Mouse (Mus musculus) gastrocnemius, postnatal 36 days (tissue): ENCODE data around the gene Bcl11b. TPM values are rescaled to one million over a fixed set of nuclear protein-coding genes. Genes with fewer than 3 reads are reported as not detected.
A peak's percentile ranks its signal among the peaks of the same experiment; 100 is the strongest.

Experiments
- DNase-seq, 2 experiments: peaks; one replicate each; pipeline ENCODE4 v3.0.0; 2022
- intact Hi-C: fragments of 180-260 bp; cut with DNase I; formaldehyde crosslinking; loops from one replicate; pipeline ENCODE4 v1.15.1; 2025
- total RNA-seq, 2 experiments: library from RNA; stranded (reverse); gene quantifications; 2 replicates each; pipeline ENCODE4 v1.2.3; 2021

Bcl11b gene
- total RNA-seq, 2 experiments from 2014 or later, result 1.3 TPM; not detected in 1

DNA sequence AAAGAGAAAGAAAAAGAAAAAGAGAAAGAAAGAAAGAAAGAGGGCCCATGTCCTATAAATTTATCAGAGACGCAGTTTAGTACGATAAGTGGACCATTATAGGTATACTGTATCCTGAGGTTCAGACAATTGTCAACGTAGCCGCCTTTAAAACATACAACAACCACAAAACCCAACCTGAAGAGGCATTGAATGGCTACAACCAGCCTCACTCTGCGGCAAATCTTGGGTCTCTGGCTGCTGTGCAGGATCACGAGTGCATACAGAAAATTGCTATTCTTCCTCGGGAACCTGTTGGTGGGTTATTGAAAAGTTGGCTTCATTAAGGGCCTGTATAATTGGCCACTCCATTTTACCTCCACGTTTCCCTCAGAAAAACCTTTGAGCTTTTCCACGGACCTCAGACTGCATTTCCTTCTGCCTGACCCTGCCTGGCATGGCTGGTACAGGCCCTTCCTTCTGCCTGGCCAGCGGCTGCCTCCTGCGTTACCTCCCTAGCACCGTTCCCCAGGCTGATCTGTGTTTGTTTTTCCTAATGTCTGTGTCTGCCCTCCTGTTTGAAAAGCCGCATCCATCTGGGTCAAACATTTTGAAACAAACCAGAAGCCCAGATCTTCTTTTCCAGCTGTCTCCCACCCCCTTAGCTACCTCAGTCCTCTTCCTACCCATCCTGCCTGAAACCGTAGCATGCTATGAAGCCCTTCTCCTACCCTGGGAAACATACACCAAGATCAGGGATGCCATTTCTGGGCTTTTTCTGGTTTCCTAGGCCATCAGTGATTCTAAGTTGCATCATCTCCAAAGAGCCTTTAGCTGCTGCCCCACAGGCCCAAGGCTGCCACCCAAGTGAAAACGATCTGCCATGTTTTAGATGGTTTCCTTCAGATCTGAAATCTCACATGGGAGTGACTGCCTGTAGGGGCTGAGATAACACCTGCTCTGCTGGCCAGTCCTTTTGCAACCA is 3.4 kb downstream of the Bcl11b start:
- intact Hi-C loops, result no loop called here
- no peak for DNase-seq

DNA sequence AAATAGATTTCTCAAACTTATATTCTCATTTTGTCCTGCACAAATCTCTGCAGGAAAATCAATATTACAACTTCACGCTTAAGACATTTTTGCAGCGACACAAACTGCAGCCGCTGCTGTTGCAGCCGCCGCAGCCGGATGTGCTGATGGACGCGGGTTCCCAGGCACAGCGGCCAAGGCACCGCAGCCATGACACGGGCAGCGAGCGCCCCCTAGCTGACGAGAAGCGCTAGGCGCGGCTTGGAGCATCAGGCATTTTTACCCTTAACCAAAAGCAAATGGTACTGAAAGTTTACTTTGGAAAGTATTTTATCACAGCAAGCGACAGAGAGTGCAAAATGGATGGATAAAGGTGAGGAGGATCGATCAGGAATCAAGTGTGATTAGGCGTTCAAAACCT is 4.7 kb downstream of the Bcl11b start:
- intact Hi-C loops, result no loop called here
- DNase-seq, result peak; percentile 53 to 61

DNA sequence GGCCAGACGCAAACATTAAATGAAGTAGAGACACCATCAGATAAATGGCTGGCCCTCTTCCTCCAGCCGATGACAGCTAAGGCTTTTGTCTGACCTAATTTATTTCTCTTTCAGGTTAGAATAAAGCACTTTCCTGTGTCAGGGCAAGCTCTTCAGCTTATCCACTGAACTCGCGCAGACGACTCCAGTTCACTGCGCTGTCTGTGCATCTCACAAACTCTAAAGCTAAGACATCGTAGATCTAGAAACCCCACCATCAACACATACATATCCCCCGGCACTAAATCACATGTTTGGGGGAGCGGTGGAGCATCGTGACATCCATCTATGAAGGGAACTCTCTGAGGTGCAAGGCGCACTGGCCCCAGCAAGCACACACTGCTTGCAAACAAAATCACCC is 5.5 kb downstream of the Bcl11b start:
- intact Hi-C loops, result no loop called here
- DNase-seq, result no peak

- intact Hi-C loops, result no loop called here
- no peak for DNase-seq
Observed at GRCm38 (mm10) chr12:107997241-107997640, 6.2 kb downstream of the Bcl11b start.

DNA sequence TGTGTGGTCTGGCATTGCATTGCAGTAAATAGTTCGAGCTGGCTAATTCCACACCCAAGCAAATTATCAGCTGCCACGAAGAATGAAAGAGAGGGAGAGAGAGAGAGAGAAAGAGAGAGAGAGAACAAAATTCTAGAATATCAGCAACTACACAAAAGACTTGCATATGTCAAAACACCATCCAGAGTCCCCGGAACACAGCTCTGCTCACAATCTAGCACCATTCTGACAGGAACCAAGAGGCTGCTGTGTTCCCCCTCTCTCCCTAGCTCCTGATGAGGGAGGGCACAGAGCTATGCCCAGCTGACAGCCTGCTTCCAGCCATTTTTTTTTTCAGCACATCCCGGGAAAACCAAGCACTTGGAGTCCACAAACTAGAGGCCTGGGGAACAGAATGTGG is 6.6 kb downstream of the Bcl11b start:
- intact Hi-C loops, result no loop called here
- no peak for DNase-seq

DNA sequence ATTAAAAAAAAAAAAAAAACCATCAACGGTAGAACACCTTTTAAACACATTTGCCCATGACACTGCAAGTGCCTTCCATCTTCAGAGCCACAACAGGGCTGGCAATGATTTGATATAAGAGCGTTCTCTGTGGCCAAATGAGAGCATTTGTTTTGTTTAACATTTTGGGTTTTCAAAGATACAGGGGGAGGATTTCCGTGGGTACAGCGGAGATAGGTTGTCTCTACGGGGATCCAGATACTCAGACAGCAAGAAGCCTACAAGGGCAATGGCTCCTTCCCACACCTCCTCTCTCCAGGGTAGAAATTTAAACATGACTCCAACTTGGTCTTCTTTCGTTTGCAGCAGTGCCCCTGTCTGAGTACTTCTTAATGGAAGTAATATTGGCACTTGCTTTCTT is 7.2 kb downstream of the Bcl11b start:
- no peak for DNase-seq
- intact Hi-C loops, result no loop called here

GRCm38 (mm10) chr12:107994421-107994820 is 9.0 kb downstream of the Bcl11b start:
- intact Hi-C loops, result no loop called here
- no peak for DNase-seq

DNA sequence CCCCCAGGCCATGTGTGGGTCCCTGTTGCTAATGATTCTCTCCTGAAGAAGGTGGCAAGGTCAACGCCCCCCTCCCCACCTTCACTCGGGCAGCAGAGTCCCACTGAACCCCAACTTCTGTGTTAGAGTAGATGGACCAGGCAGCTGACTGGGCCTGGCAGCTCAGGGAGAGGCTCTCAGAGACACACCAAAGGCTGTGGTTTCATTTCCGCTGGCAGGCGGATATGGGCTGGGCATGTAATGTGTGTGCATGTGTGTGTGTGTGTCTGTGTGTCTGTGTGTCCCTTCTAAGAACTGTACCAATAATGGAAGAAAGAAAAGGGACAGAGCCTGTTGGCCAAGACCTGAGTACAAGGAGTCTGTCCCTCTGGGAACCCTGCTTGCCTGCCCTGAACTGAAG is 10.4 kb downstream of the Bcl11b start:
- intact Hi-C loops, result no loop called here
- no peak for DNase-seq

DNA sequence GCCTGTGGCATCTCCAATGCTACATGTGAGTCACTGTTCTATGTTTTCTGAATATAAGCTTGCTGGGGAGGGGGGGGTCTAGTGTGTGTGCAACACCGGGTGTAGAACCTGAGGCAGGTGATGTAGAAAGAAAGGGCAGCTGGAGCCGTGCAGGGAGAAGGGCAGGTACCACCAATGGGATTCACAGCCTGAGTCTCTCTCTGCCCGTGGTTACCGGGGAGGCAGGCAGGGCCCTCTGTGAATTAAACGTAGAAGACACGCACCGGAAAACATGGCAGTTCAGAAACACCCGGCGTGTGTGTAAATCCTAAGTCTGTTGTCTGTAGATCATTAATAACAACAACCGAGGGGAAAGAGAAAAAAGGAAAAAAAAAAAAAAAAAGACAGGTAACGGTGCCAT is 12.2 kb downstream of the Bcl11b start:
- no peak for DNase-seq
- intact Hi-C loops, result no loop called here

DNA sequence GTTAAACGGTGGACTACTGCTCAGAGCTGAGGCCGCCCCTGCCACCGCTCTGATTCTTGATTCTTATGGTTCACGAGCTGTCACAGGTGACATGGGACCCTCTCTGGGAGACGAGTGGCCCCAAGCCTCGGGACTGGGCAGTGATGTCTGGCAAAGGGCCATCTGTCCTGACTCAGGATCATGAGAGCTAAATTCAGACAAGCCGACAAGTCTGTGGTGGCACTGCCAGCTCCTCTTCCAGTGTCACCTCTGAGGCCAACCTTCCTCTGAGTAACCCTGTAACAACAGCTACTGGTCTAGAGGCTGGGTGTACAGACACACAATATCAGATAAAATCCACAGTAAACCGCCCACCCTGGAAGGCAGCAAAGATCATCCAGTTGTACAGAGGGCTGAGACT is 20.2 kb downstream of the Bcl11b start:
- intact Hi-C loops, result no loop called here
- no peak for DNase-seq

- intact Hi-C loops, result no loop called here
- DNase-seq, result no peak
Observed at GRCm38 (mm10) chr12:107982306-107982705, 21.1 kb downstream of the Bcl11b start.

GRCm38 (mm10) chr12:107981231-107981630 is 22.2 kb downstream of the Bcl11b start:
- DNase-seq, result no peak

DNA sequence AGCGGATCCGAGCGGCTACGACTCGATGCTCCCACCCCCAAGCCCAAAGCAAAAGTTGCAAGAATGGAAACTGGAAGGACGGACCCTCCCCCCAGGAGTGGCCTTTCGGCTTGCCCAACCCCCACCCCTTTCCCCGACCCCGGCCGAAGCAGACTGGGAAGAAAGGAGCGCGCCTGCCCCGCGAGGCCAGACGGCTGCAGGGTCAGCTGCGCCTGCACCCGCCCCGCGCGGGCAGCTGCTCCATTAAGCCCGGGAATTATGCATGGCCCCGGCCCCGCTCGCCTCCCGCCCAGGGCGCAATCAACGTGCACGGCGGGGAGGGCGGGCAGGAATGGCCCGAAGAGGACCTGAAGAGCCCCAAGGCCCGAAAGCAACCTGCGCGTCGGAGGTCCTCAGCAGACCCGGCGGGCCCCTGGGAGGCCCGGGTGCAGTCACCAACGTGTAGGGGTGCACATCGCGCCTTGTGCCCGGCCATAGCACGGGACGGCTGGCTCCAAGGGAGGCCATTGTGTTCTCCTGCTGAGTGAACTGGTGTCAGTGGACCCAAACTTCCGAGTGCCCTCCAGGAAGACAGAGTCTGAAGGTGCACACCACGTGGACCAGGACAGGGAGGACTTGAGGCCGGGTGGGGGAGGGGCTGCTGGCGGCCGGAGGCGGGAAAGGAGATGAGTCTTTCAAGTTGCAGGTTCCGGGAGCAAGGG is 23.0 kb downstream of the Bcl11b start:
- intact Hi-C loops, result no loop called here

More at GRCm38 (mm10) chr12:107981231-107981630, 22.2 kb downstream of the Bcl11b start:
- intact Hi-C loops, result no loop called here

DNA sequence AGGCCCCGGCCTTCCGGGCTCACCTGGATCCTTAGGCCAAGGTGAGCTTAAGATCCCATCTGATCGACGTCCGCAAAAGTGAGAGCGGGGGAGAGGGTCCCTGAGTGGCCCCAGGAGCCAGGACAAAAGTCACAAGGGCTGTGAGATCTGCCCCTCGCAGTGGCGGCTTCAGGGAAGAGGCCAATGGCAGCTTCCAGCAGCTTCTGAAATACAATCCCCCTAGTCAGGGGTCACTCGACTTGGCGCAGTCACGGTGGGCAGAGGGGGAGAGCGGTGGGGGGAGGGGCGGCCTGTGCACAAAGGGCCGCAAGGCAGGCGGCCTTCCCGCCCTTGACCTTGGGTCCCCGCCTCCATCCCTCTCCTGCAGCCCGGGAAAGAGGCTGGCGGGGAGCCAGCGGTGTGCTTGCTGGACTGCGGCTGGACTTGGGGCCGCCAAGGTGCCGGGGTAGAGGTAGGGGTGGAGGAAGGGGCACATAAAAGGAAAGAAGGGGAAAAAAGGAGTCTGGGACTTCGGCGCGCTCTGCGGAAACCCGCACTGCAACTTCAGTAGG is 23.6 kb downstream of the Bcl11b start:
- DNase-seq, result no peak
- intact Hi-C loops, result no loop called here

More for the DNA sequence above, 23.0 kb downstream of the Bcl11b start:
- DNase-seq, result no peak

GRCm38 (mm10) chr12:107978736-107979255 is 24.6 kb downstream of the Bcl11b start:
- intact Hi-C loops, result no loop called here
- DNase-seq, result no peak

DNA sequence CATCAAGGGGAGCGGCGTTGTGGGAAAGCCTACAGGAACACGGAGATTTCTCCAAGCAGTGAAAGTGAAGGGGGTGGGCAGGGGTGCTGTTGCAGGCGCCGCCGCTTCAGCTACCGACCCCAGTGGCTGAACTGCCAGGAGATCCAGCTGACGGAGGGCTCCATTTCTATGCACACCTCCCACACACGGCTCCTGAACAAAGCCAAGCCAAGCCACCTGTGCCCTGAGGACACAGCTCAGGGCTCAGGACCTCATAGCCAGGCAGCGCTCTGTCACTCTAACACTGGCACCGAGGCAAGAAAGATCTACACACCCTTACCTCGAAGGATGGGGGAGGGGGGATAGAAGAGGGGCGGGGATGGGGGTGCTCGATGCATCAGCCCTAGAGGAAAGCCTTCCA is 25.3 kb downstream of the Bcl11b start:
- intact Hi-C loops, result no loop called here
- no peak for DNase-seq

- intact Hi-C loops, result no loop called here
- no peak for DNase-seq
Observed at GRCm38 (mm10) chr12:107977534-107977933, 25.9 kb downstream of the Bcl11b start.

DNA sequence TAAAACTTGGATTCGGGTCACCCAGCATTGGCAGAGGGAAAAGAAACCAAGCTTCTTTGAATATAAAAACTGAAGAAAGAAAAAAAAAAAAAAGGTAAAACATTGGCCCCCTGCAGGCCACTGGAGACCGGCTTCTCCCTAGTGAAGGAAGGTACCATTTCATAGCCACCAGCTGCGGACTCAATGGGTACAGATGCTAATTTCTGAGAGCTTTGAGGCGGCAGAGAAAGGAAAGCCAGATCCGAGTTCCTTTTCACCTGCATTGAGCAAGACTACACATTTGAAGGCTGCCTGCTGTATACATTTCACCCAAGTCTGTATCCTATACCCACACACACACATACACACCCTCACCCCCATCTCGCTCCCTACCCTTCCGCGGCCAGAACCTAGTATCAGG is 26.3 kb downstream of the Bcl11b start:
- intact Hi-C loops, result no loop called here
- no peak for DNase-seq

- intact Hi-C loops, result no loop called here
- no peak for DNase-seq
Observed at GRCm38 (mm10) chr12:107976571-107977001, 26.8 kb downstream of the Bcl11b start.

GRCm38 (mm10) chr12:107975897-107976570 is 27.4 kb downstream of the Bcl11b start:
- no peak for DNase-seq
- intact Hi-C loops, result no loop called here

GRCm38 (mm10) chr12:107975479-107975896 is 27.9 kb downstream of the Bcl11b start:
- intact Hi-C loops, result no loop called here
- no peak for DNase-seq
